Mouse (Mus musculus) heart, embryonic 12.5 days (tissue): Measurements from ENCODE around the gene Cdkl2. TPM values are rescaled to one million over a fixed set of nuclear protein-coding genes. Genes with fewer than 3 reads are reported as not detected.

Experiments used
- ATAC-seq: fragments of 200-750 bp; cut with Nextera tagmentation; 2 replicates; pipeline ENCODE4 v1.8.0; 2017; ENCODE audit warnings: moderate TSS enrichment, moderate library complexity; ENCODE audit not compliant: insufficient number of reproducible peaks, low FRiP score
- H3K27ac ChIP-seq: fragments of 300-500 bp; sonication (generic); 2 replicates; pipeline ENCODE4 v1.5.1; 2016; ENCODE audit warnings: mild to moderate bottlenecking, moderate library complexity; ENCODE audit not compliant: poor library complexity, severe bottlenecking
- H3K27me3 ChIP-seq: fragments of 300-500 bp; sonication (generic); replicated peaks from 2 replicates; pipeline ENCODE4 v1.6.1; 2016; ENCODE audit warnings: mild to moderate bottlenecking, moderate library complexity
- H3K36me3 ChIP-seq: fragments of 300-500 bp; sonication (generic); 2 replicates; pipeline ENCODE4 v1.6.1; 2016; ENCODE audit warnings: mild to moderate bottlenecking, moderate library complexity
- H3K4me1 ChIP-seq: fragments of 300-500 bp; sonication (generic); replicated peaks from 2 replicates; pipeline ENCODE4 v1.6.1; 2016; ENCODE audit warnings: mild to moderate bottlenecking
- H3K4me2 ChIP-seq: fragments of 300-500 bp; sonication (generic); 2 replicates; pipeline ENCODE4 v1.6.1; 2016; ENCODE audit warnings: mild to moderate bottlenecking, moderate library complexity
- H3K4me3 ChIP-seq: fragments of 300-500 bp; sonication (generic); 2 replicates; pipeline ENCODE4 v1.5.1; 2016; ENCODE audit warnings: mild to moderate bottlenecking
- H3K9ac ChIP-seq: fragments of 300-500 bp; sonication (generic); 2 replicates; pipeline ENCODE4 v1.6.1; 2016; ENCODE audit warnings: mild to moderate bottlenecking, moderate library complexity
- H3K9me3 ChIP-seq: fragments of 300-500 bp; sonication (generic); replicated peaks from 2 replicates; pipeline ENCODE4 v1.6.1; 2016; ENCODE audit warnings: mild to moderate bottlenecking, moderate library complexity
- WGBS: fragments of 180-500 bp; shearing (Covaris S2); methylation state at CpG from one replicate; pipeline ENCODE4 v1.1.7; 2016; 5-methylcytosine and 5-hydroxymethylcytosine counted together
- polyA plus RNA-seq: library from polyadenylated mRNA; unstranded; fragments of >200 nt; fragmentation: Nextera tagmentation; extraction: Ambion mirVana; gene quantifications from 2 replicates; pipeline ENCODE4 v1.2.1, GENCODE M21; 2016

Cdkl2 gene
- polyA plus RNA-seq, 1 experiment from 2014 or later = 1.0 TPM

- 84% methylated on average over 7 of the region's 7 CpGs for WGBS
- H3K9me3 ChIP-seq = no peaks in the 10 kb centered on the region
- H3K4me2 ChIP-seq = no peak overlapping the region
- H3K27me3 ChIP-seq = no peaks in the 10 kb centered on the region
- H3K9ac ChIP-seq = no peak overlapping the region
- peaks cover 6% of the 10 kb centered on the region for H3K36me3 ChIP-seq
- H3K27ac ChIP-seq = no peak overlapping the region
- no peak for ATAC-seq
- no peak overlapping the region for H3K4me3 ChIP-seq
- 0 out of 2 replicates have a peak, but pooled peaks cover 2% of the 10 kb centered on the region for H3K4me1 ChIP-seq
Observed at GRCm38 (mm10) chr5:91974002-91974401, 69.7 kb downstream of the Cdkl2 start.

- no peak overlapping the region for H3K9ac ChIP-seq
- no peaks in the 10 kb centered on the region for H3K9me3 ChIP-seq
- no peak overlapping the region for H3K4me2 ChIP-seq
- H3K36me3 ChIP-seq = peaks cover 6% of the 10 kb centered on the region
- H3K27me3 ChIP-seq = no peaks in the 10 kb centered on the region
- ATAC-seq = no peak
- no peak overlapping the region for H3K27ac ChIP-seq
- 88% methylated on average over 3 of the region's 3 CpGs for WGBS
- 0 out of 2 replicates have a peak, but pooled peaks cover 2% of the 10 kb centered on the region for H3K4me1 ChIP-seq
- no peak overlapping the region for H3K4me3 ChIP-seq
Observed at GRCm38 (mm10) chr5:91972046-91972445, 71.6 kb downstream of the Cdkl2 start.

GRCm38 (mm10) chr5:91962639-91963440 lies 80.8 kb downstream of the Cdkl2 start, which contains the start of gene Rchy1:
Rchy1 (minus strand) TSS chr5:91963068.
- Histone ChIP-seq H3K36me3 (peaks cover 1% of the 10 kb centered on the region), H3K27ac (peak within 1 kb of the TSS; percentile 98), H3K9me3 (no peaks in the 10 kb centered on the region), H3K4me2 (peak within 1 kb of the TSS; percentile 73), H3K27me3 (no peaks in the 10 kb centered on the region), H3K4me1 (peaks cover 18% of the 10 kb centered on the region), H3K9ac (peak within 1 kb of the TSS; percentile 81), H3K4me3 (peak within 1 kb of the TSS; percentile 73)
- under 1% methylated on average over 65 of the region's 65 CpGs for WGBS
- ATAC-seq = peak; percentile 97

GRCm38 (mm10) chr5:91962259-91962638 lies 81.4 kb downstream of the Cdkl2 start:
- Histone ChIP-seq H3K27me3 (no peaks in the 10 kb centered on the region), H3K4me1 (peaks cover 18% of the 10 kb centered on the region), H3K4me3 (peak overlapping the region; percentile 73), H3K9me3 (no peaks in the 10 kb centered on the region), H3K9ac (peak overlapping the region; percentile 81), H3K4me2 (peak overlapping the region; percentile 73), H3K36me3 (peaks cover 6% of the 10 kb centered on the region), H3K27ac (peak overlapping the region; percentile 98)
- whole genome bisulfite sequencing = under 1% methylated on average over 14 of the region's 14 CpGs
- no peak for ATAC-seq

GRCm38 (mm10) chr5:91961370-91961769 lies 82.3 kb downstream of the Cdkl2 start:
- Histone ChIP-seq H3K27me3 (no peaks in the 10 kb centered on the region), H3K9me3 (no peaks in the 10 kb centered on the region), H3K4me1 (peaks cover 18% of the 10 kb centered on the region), H3K9ac (peak overlapping the region; percentile 54), H3K4me2 (peak overlapping the region; percentile 73), H3K27ac (peak overlapping the region; percentile 38; the same call in 1 of the 2 replicates), H3K36me3 (peaks cover 13% of the 10 kb centered on the region), H3K4me3 (peak overlapping the region; percentile 73)
- ATAC-seq = no peak
- 72% methylated on average over 1 of the region's 1 CpGs for WGBS

GRCm38 (mm10) chr5:91960606-91961254 lies 83.0 kb downstream of the Cdkl2 start:
- peaks cover 16% of the 10 kb centered on the region for H3K36me3 ChIP-seq
- H3K27ac ChIP-seq = peak overlapping the region; percentile 78
- WGBS = 34% methylated on average over 3 of the region's 3 CpGs
- no peaks in the 10 kb centered on the region for H3K9me3 ChIP-seq
- H3K4me3 ChIP-seq = peak overlapping the region; percentile 24
- H3K4me1 ChIP-seq = peaks cover 18% of the 10 kb centered on the region
- H3K27me3 ChIP-seq = no peaks in the 10 kb centered on the region
- peak overlapping the region; percentile 15; the same call in 1 of the 2 replicates for H3K9ac ChIP-seq
- no peak for ATAC-seq
- H3K4me2 ChIP-seq = peak overlapping the region; percentile 64

- H3K9me3 ChIP-seq = no peaks in the 10 kb centered on the region
- H3K4me2 ChIP-seq = peak overlapping the region; percentile 64
Observed at GRCm38 (mm10) chr5:91959986-91960385, 83.7 kb downstream of the Cdkl2 start.

GRCm38 (mm10) chr5:91959096-91959495 lies 84.6 kb downstream of the Cdkl2 start:
- no peaks in the 10 kb centered on the region for H3K27me3 ChIP-seq
- H3K9me3 ChIP-seq = no peaks in the 10 kb centered on the region
- no peak for ATAC-seq
- H3K27ac ChIP-seq = no peak overlapping the region
- no peak overlapping the region for H3K9ac ChIP-seq
- no peak overlapping the region for H3K4me2 ChIP-seq
- 50% methylated on average over 1 of the region's 1 CpGs for WGBS
- peaks cover 23% of the 10 kb centered on the region for H3K36me3 ChIP-seq
- no peak overlapping the region for H3K4me3 ChIP-seq
- peaks cover 18% of the 10 kb centered on the region for H3K4me1 ChIP-seq

More at GRCm38 (mm10) chr5:91959986-91960385, 83.7 kb downstream of the Cdkl2 start:
- peaks cover 18% of the 10 kb centered on the region for H3K4me1 ChIP-seq
- no peak for ATAC-seq
- peak overlapping the region; percentile 24; the same call in 1 of the 2 replicates for H3K4me3 ChIP-seq
- H3K36me3 ChIP-seq = peaks cover 19% of the 10 kb centered on the region
- H3K27ac ChIP-seq = peak overlapping the region; percentile 78; the same call in 1 of the 2 replicates
- 77% methylated on average over 1 of the region's 1 CpGs for WGBS
- H3K9ac ChIP-seq = no peak overlapping the region
- H3K27me3 ChIP-seq = no peaks in the 10 kb centered on the region

GRCm38 (mm10) chr5:91956991-91957760 lies 86.5 kb downstream of the Cdkl2 start:
- Histone ChIP-seq H3K4me3 (no peak overlapping the region), H3K9ac (no peak overlapping the region), H3K4me1 (peaks cover 16% of the 10 kb centered on the region), H3K27ac (no peak overlapping the region), H3K36me3 (peaks cover 37% of the 10 kb centered on the region), H3K4me2 (no peak overlapping the region), H3K27me3 (no peaks in the 10 kb centered on the region), H3K9me3 (no peaks in the 10 kb centered on the region)
- WGBS = 84% methylated on average over 3 of the region's 3 CpGs
- no peak for ATAC-seq
